Mouse (Mus musculus) testis, postnatal 14 days (tissue): ENCODE data around the gene Hap1.
"Not testable (repeated sequence)": the region's sequence is repeated elsewhere in the genome, so short reads cannot be mapped to it uniquely, and the experiment has no call there.

Source experiments
- DNase-seq: peaks from one replicate; pipeline ENCODE4 v3.0.0; 2021; ENCODE audit warnings: low spot score

Gene Hap1

DNA sequence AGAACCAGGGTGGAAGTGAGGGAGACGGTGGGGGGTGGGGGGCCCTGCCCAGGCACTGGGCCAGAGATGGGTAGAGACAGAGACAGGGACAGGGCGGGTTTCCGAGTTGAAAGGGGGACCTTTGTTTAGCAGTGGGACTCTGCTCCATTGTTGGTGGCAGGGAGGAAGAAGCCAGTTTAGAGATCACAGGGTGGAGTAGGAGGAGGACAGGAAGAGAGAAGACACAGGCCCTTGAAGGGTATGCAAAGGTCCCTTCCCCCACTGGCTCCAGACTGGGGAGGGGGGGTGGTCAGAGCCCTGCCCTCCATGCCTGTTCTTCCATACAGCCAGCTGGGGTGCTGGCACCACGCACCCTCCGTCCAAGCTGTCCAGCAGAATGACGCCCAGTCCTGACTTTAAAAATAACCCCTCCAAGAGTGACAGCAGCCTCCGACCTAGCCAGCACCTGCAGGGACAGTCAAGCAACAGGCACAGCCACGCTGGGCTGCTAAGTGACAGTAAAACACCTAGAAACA lies 34.1 kb upstream of the Hap1 start:
- DNase-seq: no peak

DNA sequence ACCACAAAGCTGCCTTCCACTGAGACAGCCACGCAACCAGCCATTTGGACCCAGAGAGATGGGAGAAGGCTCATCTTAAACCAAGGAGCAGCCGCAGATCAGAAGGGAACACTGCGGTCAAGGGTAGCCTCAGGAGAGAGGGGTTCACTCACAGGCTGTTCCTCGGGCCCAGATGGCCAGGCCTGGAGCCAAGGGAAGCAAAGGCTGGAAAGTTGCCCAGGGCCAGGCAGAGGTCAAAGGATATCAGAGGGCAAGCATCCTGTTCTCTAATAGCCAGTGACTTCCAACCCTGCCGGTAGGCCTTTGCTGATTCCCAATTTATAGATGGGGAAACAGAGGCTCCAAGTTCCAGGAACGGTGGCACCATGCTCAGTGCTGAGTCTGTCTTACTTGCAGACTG lies 32.7 kb upstream of the Hap1 start:
- no peak for DNase-seq

- DNase-seq: no peak
Measured at GRCm38 (mm10) chr11:100387589-100388375, 31.9 kb upstream of the Hap1 start.

DNA sequence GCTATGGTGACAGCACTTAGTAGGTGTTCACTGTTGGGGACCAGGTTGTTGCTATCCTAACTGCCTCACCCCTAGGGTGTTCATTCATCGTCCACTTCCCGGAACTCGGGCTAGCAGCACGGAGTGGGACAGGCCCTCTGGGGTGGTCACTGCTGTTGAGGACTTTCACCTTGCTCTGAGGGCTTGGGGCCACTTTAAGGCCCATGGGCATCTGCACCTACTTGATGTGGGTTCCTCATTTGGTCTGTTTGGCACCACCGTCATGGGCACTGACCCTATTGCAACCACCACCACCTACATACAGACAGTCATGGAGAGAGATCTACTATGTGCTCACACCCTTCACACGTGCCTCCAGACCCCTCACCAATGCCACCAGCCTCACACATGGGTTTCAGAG lies 31.2 kb upstream of the Hap1 start:
- no peak for DNase-seq

DNA sequence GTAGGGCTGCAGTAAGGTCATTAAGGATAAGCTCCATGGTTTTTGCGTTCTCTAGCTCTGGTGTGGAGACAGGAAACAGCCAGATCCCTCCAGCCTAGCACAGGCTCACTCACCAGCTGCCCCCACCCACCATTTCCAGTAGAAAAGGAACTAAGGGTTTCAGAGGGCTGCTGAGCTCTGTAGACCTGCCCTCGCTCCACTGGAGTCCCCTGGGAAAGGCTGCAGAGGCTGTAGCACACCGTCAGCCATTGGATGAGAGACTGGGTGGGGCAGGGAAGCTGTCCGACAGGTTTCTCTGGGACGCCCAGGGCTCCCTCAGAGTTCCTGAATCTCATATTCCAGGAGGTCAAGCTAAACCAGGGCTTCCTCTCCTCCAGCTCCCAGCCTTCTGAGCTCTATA lies 30.7 kb upstream of the Hap1 start:
- DNase-seq: no peak

- no peak for DNase-seq
Measured at GRCm38 (mm10) chr11:100385016-100385415, 29.1 kb upstream of the Hap1 start.

DNA sequence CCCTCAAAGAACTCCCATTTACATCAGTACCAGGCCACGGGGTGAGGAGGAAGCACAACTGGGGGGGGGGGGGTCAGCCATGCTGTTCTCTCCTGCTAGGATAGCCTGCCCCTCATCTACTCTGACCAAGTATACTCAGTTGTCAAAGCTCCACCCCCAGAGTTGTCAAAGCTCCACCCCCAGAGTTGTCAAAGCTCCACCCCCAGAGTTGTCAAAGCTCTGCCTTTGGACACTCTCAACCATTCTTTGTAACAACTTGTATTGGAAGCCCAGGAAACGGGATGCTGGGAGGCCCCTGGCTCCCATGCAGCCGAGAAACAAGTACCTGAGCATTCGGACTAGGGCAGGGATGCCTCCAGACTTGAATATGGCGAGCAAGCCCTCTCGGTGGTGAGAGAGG lies 26.8 kb upstream of the Hap1 start:
- DNase-seq: no peak

- no peak for DNase-seq
Measured at GRCm38 (mm10) chr11:100379311-100379710, 23.4 kb upstream of the Hap1 start.

DNA sequence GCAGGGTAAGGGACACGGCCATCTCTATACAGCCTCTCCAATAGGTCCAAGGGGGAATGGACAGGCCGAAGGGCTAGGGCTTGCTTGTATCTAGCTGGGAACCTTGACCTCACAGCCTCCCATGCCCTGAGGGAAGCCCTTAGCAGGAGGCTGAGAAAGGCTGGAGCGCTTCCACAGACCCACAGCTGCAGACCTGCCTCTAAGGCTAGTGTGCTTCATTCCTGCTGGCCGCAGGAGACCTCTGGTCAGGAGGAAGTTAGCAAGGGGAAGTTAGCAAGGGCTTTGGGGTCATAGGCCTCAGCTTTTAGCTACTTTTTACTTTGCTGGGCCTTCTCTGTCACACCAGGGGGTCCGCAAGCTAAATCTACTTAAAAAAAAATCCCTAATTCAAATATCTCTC lies 22.5 kb upstream of the Hap1 start:
- DNase-seq: no peak

GRCm38 (mm10) chr11:100377989-100378388 lies 22.1 kb upstream of the Hap1 start:
- DNase-seq: no peak

DNA sequence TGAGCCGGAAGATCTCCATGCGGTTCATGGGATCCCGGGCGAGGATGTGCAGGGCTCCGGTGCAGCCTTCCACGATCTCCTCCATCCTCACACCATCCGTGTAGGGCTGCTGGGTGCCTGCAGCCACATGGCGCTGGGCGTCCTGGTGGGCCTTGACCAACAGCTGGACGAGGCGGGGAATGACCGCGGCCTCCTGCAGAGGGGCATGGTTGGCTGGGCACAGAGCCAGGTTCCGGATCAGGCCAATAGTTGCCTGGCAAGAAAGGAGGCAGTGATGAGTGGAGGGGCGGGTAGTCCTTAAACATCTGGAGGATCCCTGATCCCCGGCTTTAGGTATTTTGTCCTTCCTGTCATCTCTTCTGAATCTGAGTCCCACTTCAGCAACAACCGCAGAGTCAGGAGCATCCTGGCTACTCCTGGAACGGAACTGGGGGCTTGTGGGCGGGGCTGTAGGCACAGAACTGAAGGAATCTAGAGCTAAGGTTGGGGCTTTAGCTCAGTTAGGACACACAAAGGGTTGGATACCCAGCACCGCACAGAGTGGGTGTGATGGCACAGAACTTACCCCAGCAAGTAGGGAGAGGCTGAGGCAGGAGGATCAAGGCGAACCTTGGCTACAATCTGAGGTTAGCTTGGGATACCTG lies 20.9 kb upstream of the Hap1 start:
- DNase-seq: no peak

GRCm38 (mm10) chr11:100376005-100376404 lies 20.1 kb upstream of the Hap1 start:
- no peak for DNase-seq

DNA sequence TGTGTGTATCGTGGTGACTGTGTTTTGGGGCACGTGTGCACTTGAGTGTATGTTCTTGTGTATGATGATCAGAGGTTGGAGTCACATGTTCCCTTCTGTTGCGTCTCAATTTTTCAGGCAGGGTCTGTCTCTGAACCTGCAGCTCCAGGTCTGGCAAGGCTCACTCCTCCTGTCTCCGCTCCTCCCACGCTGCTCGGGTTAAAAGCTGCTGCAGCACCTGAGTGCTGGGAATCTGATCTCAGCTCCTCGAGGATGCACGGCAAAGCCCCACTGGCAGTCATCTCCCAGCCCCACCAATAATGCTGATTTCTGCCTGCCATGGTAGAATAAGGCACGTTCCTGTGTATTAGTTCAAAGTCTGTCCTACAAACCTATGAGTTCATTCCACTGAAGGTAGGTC lies 19.2 kb upstream of the Hap1 start:
- DNase-seq: no peak

DNA sequence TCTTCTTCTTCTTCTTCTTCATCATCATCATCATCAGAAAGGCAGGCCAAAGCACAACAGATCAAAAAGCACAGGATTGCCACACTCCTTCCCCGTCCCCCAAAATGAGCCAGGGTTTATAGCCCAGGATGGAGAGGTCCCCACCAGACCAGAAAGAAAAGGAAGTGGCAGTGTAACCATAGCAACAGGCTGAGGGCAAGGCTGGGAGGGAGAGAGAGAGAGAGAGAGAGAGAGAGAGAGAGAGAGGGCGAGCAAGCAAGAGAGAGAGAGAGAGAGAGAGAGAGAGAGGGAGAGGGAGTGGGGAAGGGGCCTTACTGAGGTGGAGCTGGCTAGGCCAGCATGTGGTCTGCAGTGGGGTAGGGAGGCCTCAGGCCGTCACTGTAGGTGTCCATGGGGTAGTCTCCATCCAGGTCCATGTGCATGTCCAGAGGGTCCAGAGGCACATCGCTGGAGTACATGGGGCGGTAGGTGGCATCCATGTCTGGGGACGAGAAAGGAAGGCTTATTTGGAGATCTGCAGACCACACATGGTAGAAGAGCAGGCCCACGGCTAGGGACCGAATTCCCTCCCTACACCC lies 16.1 kb upstream of the Hap1 start:
- no peak for DNase-seq

- DNase-seq: no peak
Measured at GRCm38 (mm10) chr11:100369822-100370221, 13.9 kb upstream of the Hap1 start.

DNA sequence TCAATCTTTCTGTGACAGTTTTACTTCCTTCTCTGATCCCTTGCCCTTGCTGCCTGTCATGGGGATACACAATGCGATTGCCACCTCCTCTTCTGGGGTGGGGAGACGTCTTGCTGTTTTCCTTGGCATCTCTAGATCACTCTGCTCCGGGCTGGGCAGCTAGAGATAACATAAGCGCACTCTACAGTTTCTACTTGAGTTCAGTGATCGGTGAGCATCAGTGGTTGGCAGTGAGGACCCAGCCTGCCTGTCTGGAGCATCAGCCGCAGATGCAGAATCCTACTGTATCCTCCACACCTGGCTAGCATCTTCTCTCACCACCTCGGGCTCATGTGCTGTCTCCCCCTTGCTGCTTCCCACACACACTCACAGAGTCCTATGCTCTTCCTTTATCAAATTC lies 13.2 kb upstream of the Hap1 start:
- DNase-seq: no peak

DNA sequence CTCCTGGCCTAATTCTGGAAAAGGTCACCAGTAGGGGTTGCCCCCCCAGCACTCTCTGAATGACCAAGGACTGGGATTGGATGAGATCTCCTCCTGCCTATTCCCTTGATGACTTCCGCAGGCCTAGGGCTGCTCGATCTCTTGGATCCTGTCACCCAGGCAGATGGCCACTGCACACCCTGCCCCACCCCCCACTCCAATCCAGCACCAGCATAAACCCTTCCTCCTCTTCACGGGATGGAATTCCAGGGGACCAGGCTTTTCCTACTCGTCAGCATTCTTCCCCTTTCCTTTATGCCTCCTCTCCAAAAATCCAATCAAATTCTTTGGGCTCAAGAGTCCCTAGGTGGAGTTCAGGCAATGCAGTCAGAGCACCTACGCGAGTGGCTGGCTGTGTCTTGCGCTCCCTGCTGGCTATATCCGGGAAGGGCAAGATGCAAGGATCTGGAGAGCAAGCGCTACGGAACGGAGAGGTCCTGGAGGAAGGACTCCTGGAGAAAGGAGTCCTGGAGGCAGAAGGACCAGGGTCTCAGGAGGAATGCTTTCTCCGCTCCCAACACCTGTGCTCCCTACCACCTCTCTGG lies 7.1 kb upstream of the Hap1 start:
- DNase-seq: peak; percentile 61

DNA sequence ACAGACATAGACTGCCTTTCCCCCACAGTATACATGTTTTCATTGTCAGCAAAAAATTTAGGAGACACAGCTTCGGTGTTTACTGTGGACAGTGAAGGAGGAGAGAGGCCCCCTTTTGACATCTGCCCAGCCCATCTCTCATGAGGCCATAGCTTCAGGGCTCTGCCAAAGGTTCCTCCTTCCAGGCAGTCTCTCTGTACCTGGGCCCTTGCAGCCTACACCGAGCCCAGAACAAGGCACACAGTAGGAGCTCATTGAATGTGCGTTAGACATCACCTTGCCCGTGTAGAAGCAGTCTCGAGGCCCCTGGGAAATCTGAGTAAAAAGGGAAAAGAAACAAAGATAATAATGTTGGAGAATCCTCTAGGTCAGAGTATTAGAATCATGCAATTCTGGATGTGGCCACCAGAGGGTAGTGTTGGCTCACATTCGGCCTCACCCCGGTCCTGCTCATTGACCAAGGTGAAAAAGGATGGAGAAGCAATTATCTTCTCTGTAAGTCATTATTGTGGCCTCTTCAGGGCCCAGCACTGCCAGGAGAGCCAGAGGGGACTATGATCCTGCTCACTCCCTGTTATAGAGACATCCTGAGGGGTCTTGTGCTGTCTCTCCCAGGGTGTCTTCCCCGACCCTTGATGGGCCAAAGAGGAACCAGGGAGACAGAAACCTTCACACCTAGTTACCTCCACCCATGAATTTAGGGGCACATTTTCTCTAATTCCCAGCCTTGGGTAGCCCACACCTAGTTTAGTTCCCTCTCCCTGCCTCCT lies 6.5 kb upstream of the Hap1 start:
- DNase-seq: peak; percentile 65

DNA sequence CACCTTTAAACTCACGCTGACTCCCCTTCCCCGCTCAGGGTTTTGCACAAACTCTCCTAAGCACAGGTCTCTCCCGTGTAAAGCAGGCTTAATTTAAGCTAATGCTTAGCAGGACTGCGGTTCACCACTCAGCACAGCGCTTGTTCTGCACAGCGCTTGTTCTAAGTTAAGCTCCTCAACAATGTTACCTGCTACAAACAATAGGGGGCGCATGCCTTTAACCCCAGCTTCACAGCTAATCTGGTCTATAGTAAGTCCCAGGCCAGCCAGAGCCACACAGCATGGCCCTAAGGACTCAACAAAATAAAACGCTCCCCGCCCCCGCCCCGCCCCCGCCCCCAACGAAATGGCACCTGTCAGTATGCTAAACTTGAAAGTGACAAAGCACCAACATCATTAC lies 5.1 kb upstream of the Hap1 start:
- DNase-seq: not testable (repeated sequence)

DNA sequence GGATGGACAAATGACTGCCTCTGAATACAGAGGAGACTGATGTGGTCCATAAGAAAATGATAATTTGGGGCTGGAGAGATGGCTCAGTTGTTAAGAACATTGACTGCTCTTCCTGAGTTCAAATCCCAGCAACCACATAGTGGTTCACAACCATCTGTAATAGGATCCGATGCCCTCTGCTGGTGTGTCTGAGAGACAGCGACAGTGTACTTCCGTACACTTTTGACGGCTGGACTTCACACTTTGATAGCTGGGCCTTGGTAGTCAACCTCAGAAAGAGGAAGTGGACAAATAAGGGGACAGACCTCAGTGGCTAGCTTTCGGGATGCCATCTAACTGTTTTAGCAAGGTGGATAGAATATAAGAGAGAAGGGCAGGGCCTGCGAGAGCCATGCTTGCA lies 4.2 kb upstream of the Hap1 start:
- no peak for DNase-seq

DNA sequence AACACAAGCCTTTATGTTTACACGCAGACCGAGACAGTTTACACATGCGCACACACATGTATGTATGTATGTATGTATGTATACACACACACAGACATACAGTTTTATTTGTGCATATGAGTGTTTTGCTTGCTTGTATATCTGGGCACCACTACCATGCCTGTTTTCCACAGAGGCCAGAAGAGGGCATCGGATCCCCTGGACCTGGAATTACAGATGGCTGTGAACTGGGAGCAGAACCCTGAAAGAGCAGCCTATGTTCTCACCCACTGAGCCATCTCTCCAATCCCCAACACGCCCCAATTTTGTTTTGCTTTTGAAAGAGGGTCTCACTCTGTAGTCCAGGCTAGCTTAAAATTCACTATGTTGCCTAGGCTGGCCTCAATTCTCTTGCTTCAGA lies 1.5 kb upstream of the Hap1 start:
- no peak for DNase-seq

- DNase-seq: no peak
Measured at GRCm38 (mm10) chr11:100356819-100357211, 887 bp upstream of the Hap1 start.
